Mouse (Mus musculus): ENCODE measurements at regions not wholly inside any gene's neighbourhood (a gene's known extent, or its start where the extent isn't known, plus 50 kb on each side); places are given as distances from the start of the nearest gene placed in this dataset.
"Not testable (repeated sequence)": the region's sequence is repeated elsewhere in the genome, so short reads cannot be mapped to it uniquely, and the experiment has no call there.

DNA sequence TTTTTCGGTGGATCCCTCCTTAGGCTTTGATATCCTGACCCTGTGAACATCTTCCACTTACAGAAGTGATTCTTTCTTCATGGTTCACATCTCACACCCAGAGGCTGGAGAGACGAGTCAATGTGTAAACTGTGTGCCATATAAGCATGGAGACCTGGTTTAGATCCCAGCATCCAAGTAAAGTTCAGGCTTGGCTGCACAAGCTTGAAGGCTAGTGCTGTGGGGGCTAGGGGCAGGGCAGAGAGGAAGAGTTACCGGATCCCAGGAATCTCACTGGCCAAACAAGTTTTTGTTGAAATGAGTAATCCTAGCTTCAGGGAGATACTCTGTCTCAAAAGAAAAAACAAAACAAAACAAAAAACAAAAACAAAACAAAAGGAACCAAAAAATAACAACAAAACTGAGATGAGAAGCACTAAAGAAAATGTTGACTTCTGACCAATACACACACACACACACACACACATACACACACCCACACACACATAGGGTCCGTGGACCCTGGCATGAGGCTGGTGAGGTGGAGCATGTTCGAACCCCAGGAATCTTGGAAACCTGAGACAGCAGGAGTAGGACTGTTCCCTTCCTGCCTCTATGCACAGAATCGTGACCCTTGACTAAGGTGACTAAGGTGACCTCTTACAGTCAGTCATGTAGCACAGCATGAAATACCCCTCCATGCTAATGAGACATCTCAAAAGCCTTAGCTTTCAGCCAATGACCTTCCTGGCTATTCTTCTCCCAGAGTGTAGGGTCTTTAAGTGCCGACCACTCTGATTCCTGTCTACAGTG is 55.2 kb downstream of the Gm12728 start:
- WGBS, result 83% methylated on average over 7 of the region's 7 CpGs
- no peak overlapping the region for H3K4me2 ChIP-seq
- no peak for ATAC-seq (ENCODE audit: insufficient number of reproducible peaks, insufficient read depth, low FRiP score, low TSS enrichment, low read depth)
- H3K9me3 ChIP-seq, result peaks cover 7% of the 10 kb centered on the region; the same call in 1 of the 2 replicates
- H3K27ac ChIP-seq, result no peak overlapping the region
- H3K4me1 ChIP-seq (replicated peaks), result peaks cover 15% of the 10 kb centered on the region
- no peak overlapping the region for H3K4me3 ChIP-seq (replicated peaks)
- H3K9ac ChIP-seq (replicated peaks), result no peak overlapping the region
- no peaks in the 10 kb centered on the region for H3K36me3 ChIP-seq
- no peaks in the 10 kb centered on the region for H3K27me3 ChIP-seq

GRCm38 (mm10) chr4:105845998-105846989 is 56.6 kb downstream of the Gm12728 start:
- not testable (repeated sequence) for H3K4me3 ChIP-seq (replicated peaks); H3K4me2 ChIP-seq; H3K27me3 ChIP-seq; H3K36me3 ChIP-seq; H3K27ac ChIP-seq; H3K9ac ChIP-seq (replicated peaks); H3K9me3 ChIP-seq
- WGBS, result 91% methylated on average over 3 of the region's 3 CpGs
- H3K4me1 ChIP-seq (replicated peaks), result peaks cover 15% of the 10 kb centered on the region
- ATAC-seq (ENCODE audit: insufficient number of reproducible peaks, insufficient read depth, low FRiP score, low TSS enrichment, low read depth), result peak; percentile 63

DNA sequence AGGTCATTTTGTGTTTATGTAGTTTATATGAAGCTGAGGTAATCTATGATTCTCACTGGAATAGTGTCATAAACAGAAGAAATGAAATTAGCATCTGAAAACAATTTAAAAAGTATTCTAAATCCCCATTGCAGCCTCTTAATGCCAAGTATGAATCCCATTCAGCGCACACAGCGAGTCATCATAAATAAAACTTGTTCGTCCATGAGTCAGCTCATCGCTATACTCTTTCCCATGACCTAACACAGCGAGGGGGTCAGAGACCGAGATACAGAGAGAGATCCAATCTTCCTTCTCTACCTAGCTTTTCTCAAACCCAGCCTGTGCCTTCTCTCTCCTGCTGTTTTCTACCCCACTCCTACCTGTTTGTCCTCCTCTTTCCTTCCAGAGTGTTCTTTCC is 63.4 kb downstream of the Gm12728 start:
- H3K27ac ChIP-seq, result no peak overlapping the region
- H3K36me3 ChIP-seq, result no peaks in the 10 kb centered on the region
- WGBS, result 92% methylated on average over 6 of the region's 6 CpGs
- no peak overlapping the region for H3K4me2 ChIP-seq
- H3K4me1 ChIP-seq (replicated peaks), result peaks cover 6% of the 10 kb centered on the region; the same call in 1 of the 2 replicates
- H3K9me3 ChIP-seq, result peaks cover 9% of the 10 kb centered on the region; the same call in 1 of the 2 replicates
- no peak overlapping the region for H3K4me3 ChIP-seq (replicated peaks)
- no peaks in the 10 kb centered on the region for H3K27me3 ChIP-seq
- no peak for ATAC-seq (ENCODE audit: insufficient number of reproducible peaks, insufficient read depth, low FRiP score, low TSS enrichment, low read depth)
- no peak overlapping the region for H3K9ac ChIP-seq (replicated peaks)

DNA sequence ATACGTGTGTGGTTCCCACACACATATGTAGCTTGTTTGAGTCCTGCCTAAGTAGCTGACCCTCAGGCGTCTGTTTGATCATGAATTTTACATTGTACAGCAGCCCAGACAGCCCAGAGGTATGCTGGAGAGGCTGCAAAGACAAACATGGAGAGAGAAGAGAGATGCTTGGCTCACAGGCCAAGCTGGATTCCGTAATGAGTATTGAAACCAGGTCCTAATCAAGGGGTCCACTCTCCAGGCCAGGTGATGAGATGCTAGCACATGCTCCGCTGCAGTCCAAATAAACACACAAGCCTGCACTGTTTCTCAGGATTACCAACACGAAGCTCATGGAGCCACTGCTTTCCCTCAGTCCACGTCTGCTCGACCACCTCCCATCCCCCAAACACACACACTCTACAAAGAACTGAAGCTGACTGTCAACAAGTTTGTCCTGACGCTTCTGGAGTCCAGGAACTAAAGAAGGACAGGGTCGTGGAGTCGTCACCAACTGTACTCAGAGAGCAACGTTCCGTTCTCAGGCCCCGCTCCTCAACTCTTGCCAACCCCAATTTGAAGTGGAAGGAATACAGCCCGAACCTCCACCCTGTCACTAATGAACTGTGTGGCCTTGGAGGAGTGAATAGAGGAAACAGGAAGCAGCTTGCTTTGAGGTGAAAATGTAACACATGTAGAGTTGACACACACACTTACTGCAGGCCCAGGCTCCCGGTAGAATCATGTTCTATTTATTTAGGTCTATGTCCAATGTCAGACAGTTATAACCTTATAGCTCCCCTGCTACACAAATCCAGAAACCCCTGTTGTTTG is 69.6 kb downstream of the Gm12728 start:
- Histone ChIP-seq H3K36me3 (no peaks in the 10 kb centered on the region), H3K27ac (peak overlapping the region; percentile 62), H3K9me3 (peaks cover 3% of the 10 kb centered on the region; the same call in 1 of the 2 replicates), H3K4me1 (replicated peaks) (peaks cover 35% of the 10 kb centered on the region), H3K4me2 (no peak overlapping the region), H3K9ac (replicated peaks) (no peak overlapping the region), H3K27me3 (no peaks in the 10 kb centered on the region), H3K4me3 (replicated peaks) (no peak overlapping the region)
- ATAC-seq (ENCODE audit: insufficient number of reproducible peaks, insufficient read depth, low FRiP score, low TSS enrichment, low read depth), result no peak
- 40% methylated on average over 15 of the region's 15 CpGs for WGBS

- 7% methylated on average over 11 of the region's 11 CpGs for WGBS
- Histone ChIP-seq H3K4me3 (replicated peaks) (no peak overlapping the region), H3K9ac (replicated peaks) (no peak overlapping the region), H3K27ac (peak overlapping the region; percentile 90), H3K9me3 (peaks cover 3% of the 10 kb centered on the region; the same call in 1 of the 2 replicates), H3K36me3 (no peaks in the 10 kb centered on the region), H3K4me2 (0 out of 2 replicates have a peak overlapping the region, but pooled peaks have one; percentile 8), H3K27me3 (no peaks in the 10 kb centered on the region), H3K4me1 (replicated peaks) (peaks cover 35% of the 10 kb centered on the region)
- peak; percentile 94 for ATAC-seq (ENCODE audit: insufficient number of reproducible peaks, insufficient read depth, low FRiP score, low TSS enrichment, low read depth)
These were observed 71.4 kb downstream of the Gm12728 start for GRCm38 (mm10) chr4:105860930-105861653.

DNA sequence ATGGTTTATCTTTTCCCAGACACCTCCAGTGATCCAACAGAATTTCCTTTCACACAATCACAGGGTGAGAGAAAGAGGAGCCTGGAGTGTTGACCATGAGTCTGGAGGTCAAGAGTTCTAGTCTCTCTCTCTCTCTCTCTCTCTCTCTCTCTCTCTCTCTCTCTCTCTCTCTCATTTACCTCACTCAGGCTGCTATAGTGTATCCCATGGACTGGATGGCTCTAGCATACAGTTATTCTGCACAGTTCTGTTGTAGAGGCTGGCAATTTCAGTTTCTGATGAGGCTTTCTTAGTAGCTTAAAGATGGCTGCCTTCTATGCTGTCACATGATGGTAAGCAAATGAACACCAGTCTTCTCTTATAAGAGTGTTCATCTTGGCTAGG is 72.0 kb downstream of the Gm12728 start:
- Histone ChIP-seq H3K36me3 (no peaks in the 10 kb centered on the region), H3K9ac (replicated peaks) (no peak overlapping the region), H3K4me2 (no peak overlapping the region), H3K27me3 (no peaks in the 10 kb centered on the region), H3K27ac (peak overlapping the region; percentile 90), H3K4me1 (replicated peaks) (peaks cover 35% of the 10 kb centered on the region), H3K9me3 (peaks cover 3% of the 10 kb centered on the region; the same call in 1 of the 2 replicates), H3K4me3 (replicated peaks) (no peak overlapping the region)
- ATAC-seq (ENCODE audit: insufficient number of reproducible peaks, insufficient read depth, low FRiP score, low TSS enrichment, low read depth), result peak; percentile 35

DNA sequence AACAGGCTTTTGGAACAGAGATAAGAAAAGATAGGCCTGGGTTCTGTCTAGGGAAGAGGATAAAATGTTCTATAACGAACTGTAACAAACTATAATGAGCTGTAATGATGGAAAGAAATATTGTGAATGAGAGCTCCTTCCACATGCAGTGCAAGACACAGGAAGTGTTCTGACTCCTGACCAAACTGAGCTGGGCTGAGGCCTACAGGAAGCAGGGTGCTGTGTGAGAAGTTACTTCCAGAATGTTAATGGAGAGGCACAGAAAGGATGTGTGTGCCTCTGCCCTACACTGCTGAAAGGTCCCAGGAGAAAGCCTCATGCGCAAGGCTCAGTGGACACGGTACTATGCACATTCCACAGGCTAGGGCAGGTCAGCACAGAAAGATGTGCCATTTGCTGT is 80.8 kb downstream of the Gm12728 start:
- Histone ChIP-seq H3K27me3 (no peaks in the 10 kb centered on the region), H3K4me1 (replicated peaks) (peaks cover 36% of the 10 kb centered on the region), H3K4me2 (no peak overlapping the region), H3K27ac (no peak overlapping the region; the same call in 1 of the 2 replicates), H3K9me3 (peaks cover 9% of the 10 kb centered on the region; the same call in 1 of the 2 replicates), H3K36me3 (no peaks in the 10 kb centered on the region), H3K4me3 (replicated peaks) (no peak overlapping the region), H3K9ac (replicated peaks) (no peak overlapping the region)
- WGBS, result 65% methylated on average over 3 of the region's 3 CpGs
- no peak for ATAC-seq (ENCODE audit: insufficient number of reproducible peaks, insufficient read depth, low FRiP score, low TSS enrichment, low read depth)

DNA sequence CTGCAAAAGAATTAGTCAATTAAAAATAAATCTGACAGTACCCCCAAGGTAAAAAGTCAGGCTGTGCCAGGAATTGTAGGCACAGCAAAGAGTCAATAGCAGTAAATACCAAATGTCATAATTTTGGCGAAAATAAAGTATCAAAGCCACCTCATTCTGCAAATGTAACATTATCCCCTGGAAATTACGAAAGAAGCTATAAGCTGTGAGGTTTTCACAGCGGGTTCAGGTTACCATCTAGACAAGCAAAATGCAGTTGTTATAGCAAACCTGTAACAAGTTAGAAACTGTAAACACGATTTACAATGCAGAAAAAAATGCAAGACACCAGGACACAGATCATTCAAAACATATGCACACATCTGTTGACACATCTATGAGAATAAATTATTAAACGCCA is 87.6 kb downstream of the Gm12728 start:
- Histone ChIP-seq H3K4me3 (replicated peaks) (no peak overlapping the region), H3K4me1 (replicated peaks) (peaks cover 45% of the 10 kb centered on the region), H3K9me3 (no peaks in the 10 kb centered on the region), H3K27me3 (no peaks in the 10 kb centered on the region), H3K4me2 (no peak overlapping the region), H3K9ac (replicated peaks) (no peak overlapping the region), H3K27ac (no peak overlapping the region), H3K36me3 (no peaks in the 10 kb centered on the region)
- WGBS, result 22% methylated on average over 5 of the region's 5 CpGs
- ATAC-seq (ENCODE audit: insufficient number of reproducible peaks, insufficient read depth, low FRiP score, low TSS enrichment, low read depth), result no peak

- 30% methylated on average over 3 of the region's 3 CpGs for WGBS
- no peak overlapping the region for H3K27ac ChIP-seq
- H3K4me1 ChIP-seq (replicated peaks), result peaks cover 29% of the 10 kb centered on the region
- H3K4me2 ChIP-seq, result no peak overlapping the region
- H3K4me3 ChIP-seq (replicated peaks), result no peak overlapping the region
- H3K9ac ChIP-seq (replicated peaks), result no peak overlapping the region
- ATAC-seq (ENCODE audit: insufficient number of reproducible peaks, insufficient read depth, low FRiP score, low TSS enrichment, low read depth), result no peak
- peaks cover 5% of the 10 kb centered on the region; the same call in 1 of the 2 replicates for H3K27me3 ChIP-seq
- H3K36me3 ChIP-seq, result no peaks in the 10 kb centered on the region
- no peaks in the 10 kb centered on the region for H3K9me3 ChIP-seq
These were observed 90.2 kb downstream of the Gm12728 start for GRCm38 (mm10) chr4:105879891-105880290.

DNA sequence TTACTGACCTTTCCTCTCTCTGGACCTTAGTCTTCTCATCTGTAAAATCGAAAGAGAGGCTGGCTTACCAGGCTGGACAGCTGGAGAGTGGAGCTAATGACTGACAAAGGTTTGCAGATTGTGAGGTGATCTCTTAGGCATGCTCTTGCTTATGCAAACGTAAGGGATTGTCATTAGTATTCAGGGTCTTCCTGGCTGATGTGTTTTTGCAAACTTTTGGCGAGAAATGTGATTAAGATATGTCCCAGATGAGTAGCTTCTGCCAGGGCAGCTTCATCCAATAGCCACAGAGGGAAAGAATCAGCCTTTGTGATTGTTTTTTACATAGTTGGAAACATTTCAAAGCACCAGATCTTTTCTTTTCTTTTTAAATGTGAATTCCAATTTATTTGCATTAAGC is 95.1 kb downstream of the Gm12728 start:
- ATAC-seq (ENCODE audit: insufficient number of reproducible peaks, insufficient read depth, low FRiP score, low TSS enrichment, low read depth), result no peak
- WGBS, result 74% methylated on average over 3 of the region's 3 CpGs
- H3K9me3 ChIP-seq, result no peaks in the 10 kb centered on the region

More for the DNA sequence above, 95.1 kb downstream of the Gm12728 start:
- H3K27ac ChIP-seq, result no peak overlapping the region
- no peaks in the 10 kb centered on the region for H3K36me3 ChIP-seq
- no peak overlapping the region for H3K9ac ChIP-seq (replicated peaks)
- H3K27me3 ChIP-seq, result peaks cover 5% of the 10 kb centered on the region; the same call in 1 of the 2 replicates
- no peak overlapping the region for H3K4me3 ChIP-seq (replicated peaks)
- no peak overlapping the region for H3K4me2 ChIP-seq
- peaks cover 5% of the 10 kb centered on the region for H3K4me1 ChIP-seq (replicated peaks)

Measured in limb, embryonic 12.5 days (tissue).